Mouse (Mus musculus): ENCODE results near the gene Tjp3.

Gene Tjp3

GRCm38 (mm10) chr10:81319741-81320549, 28.6 kb upstream of the Tjp3 start:
- DNase-seq (ENCODE audit: low spot score in 2 of 2), result peak in 1 of 2 experiments; percentile 71

GRCm38 (mm10) chr10:81319330-81319699, 27.9 kb upstream of the Tjp3 start:
- DNase-seq (ENCODE audit: low spot score in 2 of 2), result peak in 1 of 2 experiments; percentile 63

GRCm38 (mm10) chr10:81318589-81319329, 27.4 kb upstream of the Tjp3 start:
- DNase-seq (ENCODE audit: low spot score in 2 of 2), result peak; percentile 68 to 70

GRCm38 (mm10) chr10:81317273-81317672, 25.9 kb upstream of the Tjp3 start:
- DNase-seq (ENCODE audit: low spot score in 2 of 2), result peak in 1 of 2 experiments; percentile 42

GRCm38 (mm10) chr10:81316338-81317060, 25.1 kb upstream of the Tjp3 start:
- peak in 1 of 2 experiments; percentile 36 for DNase-seq (ENCODE audit: low spot score in 2 of 2)

- DNase-seq (ENCODE audit: low spot score in 2 of 2), result peak in 1 of 2 experiments; percentile 34
Observed at GRCm38 (mm10) chr10:81315587-81315986, 24.2 kb upstream of the Tjp3 start.

- DNase-seq (ENCODE audit: low spot score in 2 of 2), result no peak
Observed at GRCm38 (mm10) chr10:81314201-81314600, 22.8 kb upstream of the Tjp3 start.

GRCm38 (mm10) chr10:81313581-81313980, 22.2 kb upstream of the Tjp3 start:
- DNase-seq (ENCODE audit: low spot score in 2 of 2), result no peak

- no peak for DNase-seq (ENCODE audit: low spot score in 2 of 2)
Observed at GRCm38 (mm10) chr10:81309571-81309970, 18.2 kb upstream of the Tjp3 start.

GRCm38 (mm10) chr10:81306837-81307682, 15.7 kb upstream of the Tjp3 start:
- no peak for DNase-seq (ENCODE audit: low spot score in 2 of 2)

- no peak for DNase-seq (ENCODE audit: low spot score in 2 of 2)
Observed at GRCm38 (mm10) chr10:81306173-81306668, 14.8 kb upstream of the Tjp3 start.

GRCm38 (mm10) chr10:81305663-81306062, 14.3 kb upstream of the Tjp3 start:
- no peak for DNase-seq (ENCODE audit: low spot score in 2 of 2)

GRCm38 (mm10) chr10:81304597-81305238, 13.3 kb upstream of the Tjp3 start:
- no peak for DNase-seq (ENCODE audit: low spot score in 2 of 2)

- no peak for DNase-seq (ENCODE audit: low spot score in 2 of 2)
Observed at GRCm38 (mm10) chr10:81303761-81304160, 12.4 kb upstream of the Tjp3 start.

- no peak for DNase-seq (ENCODE audit: low spot score in 2 of 2)
Observed at GRCm38 (mm10) chr10:81303258-81303657, 11.9 kb upstream of the Tjp3 start.

- peak; percentile 70 to 76 for DNase-seq (ENCODE audit: low spot score in 2 of 2)
Observed at GRCm38 (mm10) chr10:81302781-81303218, 11.4 kb upstream of the Tjp3 start.

- DNase-seq (ENCODE audit: low spot score in 2 of 2), result no peak
Observed at GRCm38 (mm10) chr10:81302288-81302687, 10.9 kb upstream of the Tjp3 start.

GRCm38 (mm10) chr10:81301321-81301720, 9.9 kb upstream of the Tjp3 start:
- no peak for DNase-seq (ENCODE audit: low spot score in 2 of 2)

GRCm38 (mm10) chr10:81300352-81300907, 9.0 kb upstream of the Tjp3 start:
- DNase-seq (ENCODE audit: low spot score in 2 of 2), result no peak
